Mouse (Mus musculus) testis, adult 2 months (tissue): ENCODE data around the gene A830005F24Rik.

Experiments
- CTCF ChIP-seq: fragments of 200-500 bp; IDR thresholded peaks from 2 replicates; pipeline ENCODE4 v1.5.1; 2012; ENCODE audit warnings: low read depth, mild to moderate bottlenecking, inconsistent platforms, low read length, moderate library complexity; ENCODE audit not compliant: control insufficient read depth, insufficient read depth, insufficient replicate concordance
- POLR2A ChIP-seq: fragments of 200-500 bp; IDR thresholded peaks from 2 replicates; pipeline ENCODE4 v1.6.1; 2012; ENCODE audit warnings: low read depth, mild to moderate bottlenecking, inconsistent platforms, low read length, moderate library complexity; ENCODE audit not compliant: control insufficient read depth

DNA sequence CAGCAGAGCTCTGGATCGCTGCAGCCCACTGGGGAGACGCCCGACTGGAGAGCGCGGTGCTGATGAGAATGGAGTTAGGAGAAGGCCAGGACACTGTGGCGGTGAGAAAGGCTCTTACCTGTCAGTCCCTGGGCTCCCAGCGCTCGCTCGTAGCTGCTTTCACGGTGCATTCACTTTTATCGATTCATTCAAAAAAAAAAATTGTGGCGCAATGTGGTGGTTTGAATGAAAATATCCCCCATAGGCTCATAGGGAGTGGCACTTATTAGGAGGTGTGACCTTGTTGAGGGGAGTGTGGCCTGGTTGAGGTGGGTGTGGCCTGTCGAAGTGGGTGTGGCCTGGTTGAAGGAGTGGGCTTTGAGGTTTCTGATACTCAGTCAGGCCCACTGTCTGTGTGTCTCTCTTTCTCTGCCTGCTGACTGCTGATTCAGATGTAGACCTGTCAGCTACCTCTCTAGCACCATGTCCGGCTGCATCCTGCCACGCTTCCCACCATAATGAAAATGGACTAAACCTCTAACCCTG lies 44.7 kb upstream of the A830005F24Rik start:
- no peak for TF ChIP-seq CTCF
- TF ChIP-seq POLR2A, result no peak
